Comparison of ENCODE assay signal across 12 mouse cellular contexts in genomic region chr17:85291601-85292000, GRCm38 (mm10).
"Had no signal": no experiment of that assay in that cellular context is flagged by ENCODE, and none has a peak within 500 bp of the region (broad histone marks: within the 10 kb centered on the region; RNA-seq: fewer than 3 reads in every experiment).

No protein-coding gene starts in this region.

- H3K4me1 ChIP-seq: limb, embryonic 12.5 days; liver, embryonic 13.5 days; midbrain, embryonic 10.5 days; midbrain, embryonic 15.5 days; neural tube, embryonic 12.5 days had no signal

- H3K36me3 ChIP-seq: limb, embryonic 12.5 days; liver, embryonic 13.5 days; midbrain, embryonic 10.5 days; midbrain, embryonic 15.5 days; neural tube, embryonic 12.5 days had no signal

- H3K4me3 ChIP-seq: limb, embryonic 12.5 days; liver, embryonic 13.5 days; midbrain, embryonic 10.5 days; midbrain, embryonic 15.5 days; neural tube, embryonic 12.5 days had no signal

- H3K27me3 ChIP-seq: limb, embryonic 12.5 days; liver, embryonic 13.5 days; midbrain, embryonic 15.5 days; neural tube, embryonic 12.5 days had no signal

- DNase-seq: kidney, postnatal 25 days; liver; liver, embryonic 13.5 days; lung, adult 18-20 months; lung, postnatal 4 days; retina, postnatal 1 day; thymus, postnatal 4 days had no signal

- H3K27ac ChIP-seq: limb, embryonic 12.5 days; liver, embryonic 13.5 days; midbrain, embryonic 10.5 days; midbrain, embryonic 15.5 days; neural tube, embryonic 12.5 days; stomach, postnatal 0 days had no signal

- H3K9me3 ChIP-seq: liver, embryonic 13.5 days; midbrain, embryonic 15.5 days had no signal
